Mouse (Mus musculus) intestine, embryonic 15.5 days (tissue): ENCODE results near the gene Tent4a. TPM values are rescaled to one million over a fixed set of nuclear protein-coding genes. Genes with fewer than 3 reads are reported as not detected.

Experiments used
- ATAC-seq: fragments of 200-750 bp; cut with Nextera tagmentation; 2 replicates; pipeline ENCODE4 v1.8.0; 2017; ENCODE audit warnings: moderate TSS enrichment, moderate library complexity
- H3K27ac ChIP-seq: fragments of 300-500 bp; sonication (generic); 2 replicates; pipeline ENCODE4 v1.5.1; 2015; ENCODE audit warnings: mild to moderate bottlenecking, inconsistent platforms
- H3K27me3 ChIP-seq: fragments of 300-500 bp; sonication (generic); replicated peaks from 2 replicates; pipeline ENCODE4 v1.6.1; 2015; ENCODE audit warnings: inconsistent platforms
- H3K36me3 ChIP-seq: fragments of 300-500 bp; sonication (generic); 2 replicates; pipeline ENCODE4 v1.6.1; 2015; ENCODE audit warnings: inconsistent platforms
- H3K4me1 ChIP-seq: fragments of 300-500 bp; sonication (generic); replicated peaks from 2 replicates; pipeline ENCODE4 v1.6.1; 2015; ENCODE audit warnings: inconsistent platforms
- H3K4me2 ChIP-seq: fragments of 300-500 bp; sonication (generic); replicated peaks from 2 replicates; pipeline ENCODE4 v1.6.1; 2015; ENCODE audit warnings: mild to moderate bottlenecking, inconsistent platforms
- H3K4me3 ChIP-seq: fragments of 300-500 bp; sonication (generic); replicated peaks from 2 replicates; pipeline ENCODE4 v1.5.1; 2015; ENCODE audit warnings: inconsistent platforms
- H3K9ac ChIP-seq: fragments of 300-500 bp; sonication (generic); 2 replicates; pipeline ENCODE4 v1.6.1; 2015; ENCODE audit warnings: inconsistent platforms
- H3K9me3 ChIP-seq: fragments of 300-500 bp; sonication (generic); 2 replicates; pipeline ENCODE4 v1.6.1; 2016; ENCODE audit warnings: inconsistent platforms
- WGBS: fragments of 180-500 bp; shearing (Covaris S2); methylation state at CpG from one replicate; pipeline ENCODE4 v1.1.7; 2015; 5-methylcytosine and 5-hydroxymethylcytosine counted together
- polyA plus RNA-seq: library from polyadenylated mRNA; unstranded; fragments of >200 nt; fragmentation: Nextera tagmentation; extraction: Ambion mirVana; gene quantifications from 2 replicates; pipeline ENCODE4 v1.2.1, GENCODE M21; 2015

Tent4a gene
- polyA plus RNA-seq, 1 experiment from 2014 or later = 4.0 TPM

DNA sequence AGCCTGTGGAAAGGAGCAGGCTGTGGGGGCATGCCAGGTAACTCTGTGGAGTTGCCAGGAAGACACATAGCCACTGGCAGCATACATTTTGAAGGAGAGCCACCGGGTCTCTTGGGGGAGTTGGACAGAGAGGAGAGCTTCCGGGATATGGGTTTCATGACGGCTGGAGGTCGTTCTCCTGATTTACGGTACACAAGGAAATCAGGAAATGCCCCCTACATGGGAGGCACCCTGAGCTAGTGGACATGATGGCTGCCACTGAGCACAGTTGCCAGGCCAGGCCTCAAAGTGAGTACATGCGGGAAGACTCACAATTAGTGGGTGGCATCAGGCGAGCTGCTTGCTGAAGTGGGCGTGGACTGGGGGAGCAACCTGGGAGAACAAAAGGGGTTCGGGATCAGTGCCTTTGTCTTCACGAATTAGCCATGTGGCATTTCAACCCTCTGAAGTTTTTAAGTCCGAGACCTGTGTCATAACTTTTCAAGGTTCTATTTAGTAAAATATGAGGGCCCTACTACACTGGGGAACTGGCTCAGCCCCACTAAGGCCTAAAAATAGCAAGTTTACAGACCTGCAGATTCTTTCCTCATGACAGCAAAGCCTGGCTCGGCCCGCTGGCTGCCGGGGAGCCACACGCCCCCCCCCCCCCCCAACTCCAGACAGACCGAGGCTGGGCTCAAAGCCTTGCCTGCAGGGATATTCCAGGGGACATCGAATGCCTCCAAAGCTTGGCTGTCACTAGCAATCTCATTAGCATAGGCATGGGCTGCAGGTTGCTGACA lies 8.3 kb upstream of the Tent4a start:
- Histone ChIP-seq H3K36me3 (no peaks in the 10 kb centered on the region), H3K27me3 (no peaks in the 10 kb centered on the region), H3K4me1 (peaks cover 23% of the 10 kb centered on the region), H3K27ac (peak overlapping the region; percentile 51), H3K4me3 (no peak overlapping the region), H3K4me2 (peak overlapping the region; percentile 45; the same call in 1 of the 2 replicates), H3K9ac (no peak overlapping the region), H3K9me3 (no peaks in the 10 kb centered on the region)
- ATAC-seq = peak; percentile 37
- WGBS = 36% methylated on average over 17 of the region's 17 CpGs

DNA sequence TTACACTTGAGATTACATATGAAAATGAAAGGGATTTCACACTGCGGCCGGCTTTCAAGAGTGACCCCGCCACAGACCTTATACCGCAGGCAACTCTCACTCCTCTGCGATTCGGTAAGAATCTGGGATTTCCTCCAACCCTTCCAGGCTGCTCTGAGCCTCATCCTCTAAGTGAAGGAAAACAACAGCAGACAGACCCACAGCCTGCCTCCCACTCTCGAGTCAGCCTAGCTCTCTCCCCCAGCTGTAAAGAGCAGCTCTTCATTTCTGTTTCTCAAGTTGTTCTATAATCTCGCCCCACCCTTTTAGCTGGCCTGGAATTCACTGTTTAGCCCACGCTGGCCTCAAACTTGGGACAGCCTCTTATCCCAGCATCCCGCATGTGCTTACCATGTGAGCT lies 7.4 kb upstream of the Tent4a start:
- Histone ChIP-seq H3K27ac (peak overlapping the region; percentile 51), H3K4me2 (no peak overlapping the region), H3K4me1 (peaks cover 23% of the 10 kb centered on the region), H3K4me3 (no peak overlapping the region), H3K27me3 (no peaks in the 10 kb centered on the region), H3K9ac (no peak overlapping the region), H3K9me3 (no peaks in the 10 kb centered on the region), H3K36me3 (no peaks in the 10 kb centered on the region)
- peak; percentile 18; the same call in 1 of the 2 replicates for ATAC-seq
- WGBS = 47% methylated on average over 10 of the region's 10 CpGs

DNA sequence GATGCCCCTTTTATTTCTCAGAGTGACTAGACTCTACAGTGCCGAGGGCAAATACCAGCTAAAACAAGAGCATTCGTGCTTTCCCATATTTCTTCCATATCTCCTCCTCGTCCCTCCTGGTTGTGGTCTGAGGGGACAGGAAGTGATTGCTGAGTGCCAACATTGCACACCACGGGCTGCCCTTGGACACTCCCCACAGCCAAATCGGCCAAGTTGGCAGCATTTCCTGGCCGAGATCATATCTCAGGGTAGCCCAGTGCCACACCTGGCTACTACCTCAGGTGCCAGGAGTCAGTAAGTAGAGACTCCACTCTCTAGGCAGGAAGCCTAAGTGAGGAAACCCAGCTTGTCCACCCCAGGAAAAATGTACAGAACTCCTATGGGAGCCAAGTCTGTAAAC lies 6.8 kb upstream of the Tent4a start:
- 72% methylated on average over 6 of the region's 6 CpGs for WGBS
- H3K27me3 ChIP-seq = no peaks in the 10 kb centered on the region
- H3K9ac ChIP-seq = no peak overlapping the region
- no peak overlapping the region for H3K4me3 ChIP-seq
- H3K9me3 ChIP-seq = no peaks in the 10 kb centered on the region
- no peaks in the 10 kb centered on the region for H3K36me3 ChIP-seq
- peaks cover 23% of the 10 kb centered on the region for H3K4me1 ChIP-seq
- no peak overlapping the region for H3K4me2 ChIP-seq
- no peak overlapping the region for H3K27ac ChIP-seq
- no peak for ATAC-seq

DNA sequence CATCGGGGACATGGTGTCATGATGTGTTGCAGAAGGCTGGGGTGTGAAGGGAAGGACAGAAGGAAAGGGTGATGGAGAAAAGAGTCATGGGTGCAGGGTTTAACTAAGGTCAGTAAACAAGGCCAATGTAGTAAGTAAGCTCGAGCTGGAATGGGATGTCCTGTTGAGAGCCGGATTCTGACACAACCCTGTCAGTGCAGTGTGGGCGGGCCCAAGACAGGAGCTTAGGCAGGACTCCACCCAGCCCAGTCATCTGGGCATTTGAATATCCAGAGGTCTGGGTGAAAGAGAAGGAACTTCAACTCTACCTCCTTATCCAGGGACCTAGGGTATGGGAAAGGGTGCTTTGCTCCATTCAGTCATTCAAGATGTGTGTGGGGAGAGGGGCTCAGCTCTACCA lies 3.9 kb upstream of the Tent4a start:
- 32% methylated on average over 4 of the region's 4 CpGs for WGBS
- H3K4me3 ChIP-seq = no peak overlapping the region
- H3K4me1 ChIP-seq = peaks cover 20% of the 10 kb centered on the region
- H3K4me2 ChIP-seq = no peak overlapping the region
- H3K36me3 ChIP-seq = no peaks in the 10 kb centered on the region
- H3K9ac ChIP-seq = no peak overlapping the region
- H3K27ac ChIP-seq = no peak overlapping the region
- ATAC-seq = no peak
- H3K27me3 ChIP-seq = no peaks in the 10 kb centered on the region
- no peaks in the 10 kb centered on the region for H3K9me3 ChIP-seq

DNA sequence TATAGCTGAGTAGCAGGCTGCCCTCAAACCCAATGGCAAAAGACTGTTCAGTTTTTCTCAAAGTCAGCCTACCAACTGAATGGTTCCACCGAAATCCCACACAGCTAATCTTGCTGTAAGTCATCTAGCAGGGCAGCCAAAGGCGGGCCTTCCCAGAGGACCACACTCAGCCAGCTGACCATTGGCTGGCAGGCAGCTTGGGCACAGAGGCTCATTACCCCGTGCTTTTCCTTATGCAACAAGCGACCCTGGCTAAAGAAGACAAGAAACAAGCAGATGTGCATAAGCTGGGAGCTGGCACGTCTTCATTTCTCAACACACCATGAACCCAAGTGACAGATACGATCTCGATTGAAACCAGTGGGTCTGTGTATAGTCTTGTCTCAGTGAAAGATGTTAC lies 2.9 kb upstream of the Tent4a start:
- Histone ChIP-seq H3K36me3 (no peaks in the 10 kb centered on the region), H3K4me2 (no peak overlapping the region), H3K4me1 (peaks cover 17% of the 10 kb centered on the region), H3K9ac (no peak overlapping the region), H3K4me3 (no peak overlapping the region), H3K9me3 (no peaks in the 10 kb centered on the region), H3K27ac (no peak overlapping the region), H3K27me3 (no peaks in the 10 kb centered on the region)
- ATAC-seq = no peak
- whole genome bisulfite sequencing = 78% methylated on average over 7 of the region's 7 CpGs

DNA sequence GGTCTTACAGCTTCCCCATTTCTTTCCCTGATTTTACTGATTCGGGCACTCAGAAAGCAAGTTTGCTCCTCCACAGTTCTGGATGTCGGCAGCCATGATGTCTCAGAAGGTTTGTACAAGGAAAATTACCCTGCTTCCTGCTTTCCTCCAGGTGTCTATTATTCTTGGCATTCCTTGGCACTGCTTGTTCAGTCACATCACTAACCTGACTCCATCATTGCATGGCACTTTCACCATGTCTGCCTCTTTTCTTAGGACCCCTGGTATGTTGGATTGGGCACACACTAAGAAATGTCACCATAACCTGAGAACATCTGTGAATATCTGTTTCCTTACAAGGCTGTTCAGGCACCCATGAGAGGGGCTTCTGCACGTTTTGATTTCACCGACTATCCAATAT lies 1.6 kb upstream of the Tent4a start:
- 69% methylated on average over 4 of the region's 4 CpGs for WGBS
- Histone ChIP-seq H3K27ac (no peak overlapping the region), H3K4me3 (no peak overlapping the region), H3K9me3 (no peaks in the 10 kb centered on the region), H3K36me3 (no peaks in the 10 kb centered on the region), H3K9ac (no peak overlapping the region), H3K4me1 (peaks cover 20% of the 10 kb centered on the region), H3K4me2 (peak overlapping the region; percentile 93), H3K27me3 (no peaks in the 10 kb centered on the region)
- no peak for ATAC-seq

DNA sequence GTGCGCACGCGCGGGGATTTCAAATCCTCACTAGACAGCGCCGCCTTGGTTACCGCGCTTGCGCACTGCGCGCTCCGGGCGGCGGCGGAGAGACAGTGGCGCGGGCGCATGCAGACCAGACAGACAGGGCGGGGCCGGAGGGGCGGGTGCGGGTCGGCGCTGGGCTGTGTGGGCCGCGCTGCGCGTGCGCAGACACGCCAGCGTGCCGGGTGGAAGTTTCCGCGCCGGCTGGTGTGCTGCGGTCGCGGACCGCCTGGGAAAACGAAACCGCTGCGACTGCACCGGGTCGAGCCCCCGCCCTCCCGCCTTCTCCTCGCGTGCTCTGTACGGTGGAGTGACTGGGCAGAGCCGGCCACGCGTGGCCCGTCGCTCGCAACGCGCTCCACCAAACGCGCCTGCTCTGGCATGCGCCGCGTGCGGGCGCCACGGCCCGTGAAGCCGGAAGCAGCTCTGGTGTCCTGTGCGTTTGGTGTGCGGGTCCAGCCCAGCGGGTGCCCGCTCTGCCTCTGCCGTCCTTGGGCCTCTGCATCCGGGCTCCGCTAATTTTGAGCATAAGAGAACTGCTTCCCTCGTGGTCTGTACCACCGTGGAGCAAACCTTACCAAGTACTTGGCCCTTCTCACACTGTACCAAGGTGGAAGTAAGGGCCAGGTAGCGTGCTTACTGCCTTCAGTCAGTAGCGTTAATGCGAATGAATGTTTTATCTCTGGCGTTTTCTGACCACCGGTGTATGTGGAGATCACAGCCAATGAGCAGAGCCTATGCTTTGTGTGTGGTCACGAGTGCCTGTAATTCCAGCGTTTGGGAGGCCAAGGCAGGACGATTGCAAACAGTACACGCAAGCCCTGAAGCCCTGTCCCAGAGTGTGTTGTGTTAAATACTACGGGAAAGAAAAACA lies 486 bp upstream of the Tent4a start:
- peak overlapping the region; percentile 82 for H3K9ac ChIP-seq

DNA sequence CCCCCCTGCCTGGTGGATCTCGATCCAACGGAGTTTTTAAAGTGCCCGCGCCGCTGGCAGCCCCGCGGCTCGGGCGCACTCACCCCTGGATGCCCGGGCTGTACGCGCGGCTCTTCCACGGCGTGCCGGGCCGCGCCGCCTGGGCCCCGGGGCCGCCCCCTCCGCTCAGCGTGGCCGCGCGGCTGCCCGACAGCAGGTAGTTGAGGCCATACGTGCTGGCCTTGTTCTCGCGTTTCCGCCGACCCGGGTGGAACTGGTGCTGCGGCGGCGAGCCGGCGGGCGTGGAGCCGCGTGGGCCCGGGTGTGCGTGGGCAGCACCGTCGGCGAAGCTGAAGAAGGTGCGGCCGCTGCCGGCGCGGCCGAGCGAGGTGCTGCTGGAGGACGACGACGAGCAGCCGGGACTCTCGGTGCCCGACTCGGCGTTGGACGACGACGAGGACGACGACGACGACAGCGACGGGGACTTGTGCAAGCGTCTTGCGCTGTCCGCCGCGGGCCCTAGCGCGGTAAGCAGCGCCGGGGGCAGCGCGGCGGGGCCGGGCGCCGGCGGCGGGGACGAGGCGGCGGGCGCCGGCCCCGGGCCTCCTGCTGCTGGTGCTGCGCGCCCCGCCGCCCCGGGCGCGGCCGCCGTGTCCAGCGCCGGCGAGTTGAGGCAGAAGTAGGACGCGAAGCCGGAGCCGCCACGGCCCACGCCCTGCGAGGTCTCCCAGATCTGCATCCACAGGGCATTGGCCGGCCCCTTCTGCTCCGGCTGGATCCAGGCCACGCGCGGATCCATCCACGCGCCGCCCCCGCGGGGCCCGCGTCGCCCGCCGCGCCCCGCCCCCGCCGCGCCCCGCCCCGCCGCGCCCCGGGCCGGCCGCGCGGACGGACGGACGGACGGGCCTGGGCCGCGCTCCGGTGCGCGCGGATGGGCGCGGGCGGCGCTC lies 748 bp downstream of the Tent4a start, which contains the start of gene Nsun2:
Gene Nsun2, plus strand, starts transcription at position 342 of the 929 bp plus-strand sequence.
- Histone ChIP-seq H3K9ac (peak within 1 kb of the TSS; percentile 75), H3K27ac (peak within 1 kb of the TSS; percentile 92), H3K9me3 (no peaks in the 10 kb centered on the region), H3K36me3 (0 out of 2 replicates have a peak, but pooled peaks cover 5% of the 10 kb centered on the region), H3K4me2 (peak within 1 kb of the TSS; percentile 83), H3K27me3 (no peaks in the 10 kb centered on the region), H3K4me3 (peak within 1 kb of the TSS; percentile 75), H3K4me1 (peaks cover 31% of the 10 kb centered on the region)
- ATAC-seq = peak; percentile 58
- WGBS = under 1% methylated on average over 102 of the region's 155 CpGs

More for the DNA sequence above, 486 bp upstream of the Tent4a start:
- Histone ChIP-seq H3K9me3 (no peaks in the 10 kb centered on the region), H3K4me3 (peak overlapping the region; percentile 75), H3K27me3 (no peaks in the 10 kb centered on the region), H3K4me2 (peak overlapping the region; percentile 93), H3K27ac (peak overlapping the region; percentile 95), H3K4me1 (peaks cover 29% of the 10 kb centered on the region), H3K36me3 (0 out of 2 replicates have a peak, but pooled peaks cover 4% of the 10 kb centered on the region)
- WGBS = under 1% methylated on average over 86 of the region's 86 CpGs
- peak; percentile 94 for ATAC-seq

DNA sequence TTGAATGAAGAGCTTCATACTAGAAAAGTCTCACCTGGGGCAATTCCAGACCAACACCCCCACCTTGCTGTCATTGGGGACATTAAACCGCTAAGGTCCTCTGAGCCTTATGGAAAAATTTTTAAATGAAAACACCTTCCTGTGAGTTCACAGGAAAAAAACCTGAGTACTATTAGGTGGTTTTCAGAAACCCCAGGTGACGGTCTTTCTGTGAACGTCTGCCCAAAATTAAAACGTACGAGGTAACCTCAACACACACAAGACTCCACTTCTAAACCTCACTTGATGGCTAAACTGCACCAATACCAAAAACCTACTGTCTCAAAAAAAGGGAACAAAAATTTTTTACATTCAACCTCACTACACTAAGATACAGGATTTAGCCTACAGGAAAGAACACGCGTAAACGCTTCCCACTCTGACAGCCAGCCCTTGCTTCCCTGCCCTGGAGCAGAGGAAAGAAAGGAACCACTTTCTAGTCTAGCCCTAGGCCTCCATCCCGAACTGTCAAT lies 1.5 kb downstream of the Tent4a start:
- Histone ChIP-seq H3K4me3 (peak overlapping the region; percentile 75), H3K9ac (peak overlapping the region; percentile 75), H3K9me3 (no peaks in the 10 kb centered on the region), H3K36me3 (0 out of 2 replicates have a peak, but pooled peaks cover 5% of the 10 kb centered on the region), H3K4me1 (peaks cover 36% of the 10 kb centered on the region), H3K27ac (peak overlapping the region; percentile 92; the same call in 1 of the 2 replicates), H3K4me2 (peak overlapping the region; percentile 83), H3K27me3 (no peaks in the 10 kb centered on the region)
- WGBS = 3% methylated on average over 9 of the region's 9 CpGs
- no peak for ATAC-seq

DNA sequence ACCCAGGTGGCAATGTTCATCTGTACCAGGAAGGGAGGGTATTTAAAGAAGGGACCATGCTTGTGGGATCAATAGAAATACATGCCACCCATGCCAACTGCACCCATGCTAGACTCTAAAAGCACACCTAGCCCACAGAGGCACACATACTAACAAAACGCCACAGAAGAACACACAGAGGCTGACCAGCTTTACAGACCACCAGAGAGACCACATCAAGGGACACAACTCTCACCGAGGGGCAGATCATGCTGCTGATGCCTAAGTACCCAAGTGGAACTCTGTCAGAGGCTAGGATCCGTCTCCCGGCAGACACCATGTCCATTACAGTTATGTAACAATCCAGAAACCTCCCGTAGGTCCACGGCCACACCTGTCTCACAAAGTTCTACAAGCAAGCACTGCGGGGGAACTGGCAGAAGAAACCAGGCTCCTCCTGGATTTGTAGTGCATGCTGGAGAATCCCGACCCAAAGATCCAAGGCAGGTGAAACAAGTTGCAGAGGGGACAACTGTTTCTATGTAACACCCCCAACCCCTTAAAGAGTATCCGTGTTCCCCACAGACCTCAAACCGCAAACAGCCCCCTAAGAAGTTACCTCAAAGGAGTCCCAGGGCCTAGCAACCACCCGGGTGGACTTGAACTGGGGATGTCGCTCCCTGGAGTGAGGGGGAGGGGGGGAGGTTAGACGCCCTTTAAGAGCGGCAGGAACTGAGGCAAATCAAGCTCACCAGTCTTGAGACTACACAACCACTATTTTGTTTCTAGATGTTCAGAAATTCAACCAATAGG lies 2.1 kb downstream of the Tent4a start:
- peaks cover 39% of the 10 kb centered on the region for H3K4me1 ChIP-seq

DNA sequence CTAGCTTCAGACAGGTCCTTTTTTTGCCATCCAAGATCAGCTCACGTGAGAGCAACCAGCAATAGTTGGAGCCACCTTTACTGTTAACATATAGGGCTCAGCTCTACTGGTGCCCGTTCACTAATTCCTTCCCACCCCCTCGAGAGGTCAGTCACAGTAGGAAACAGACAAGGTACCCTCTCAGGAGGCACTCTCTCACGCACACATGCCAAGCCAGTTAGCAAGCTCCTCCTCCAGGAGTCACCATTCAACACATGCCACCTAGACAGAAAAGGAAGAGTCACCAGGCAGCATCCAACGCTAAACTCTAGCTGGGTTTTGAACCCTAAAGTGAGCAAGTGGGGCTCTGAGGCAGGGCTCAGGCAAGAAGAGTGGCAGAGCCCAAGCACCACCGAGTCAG lies 3.0 kb downstream of the Tent4a start:
- H3K4me2 ChIP-seq = peak overlapping the region; percentile 83
- ATAC-seq = no peak
- H3K9ac ChIP-seq = peak overlapping the region; percentile 28; the same call in 1 of the 2 replicates
- H3K27ac ChIP-seq = no peak overlapping the region
- peak overlapping the region; percentile 75 for H3K4me3 ChIP-seq
- H3K4me1 ChIP-seq = peaks cover 45% of the 10 kb centered on the region
- no peaks in the 10 kb centered on the region for H3K9me3 ChIP-seq
- 0 out of 2 replicates have a peak, but pooled peaks cover 5% of the 10 kb centered on the region for H3K36me3 ChIP-seq
- H3K27me3 ChIP-seq = no peaks in the 10 kb centered on the region
- WGBS = 51% methylated on average over 6 of the region's 6 CpGs

More for the DNA sequence above, 2.1 kb downstream of the Tent4a start:
- Histone ChIP-seq H3K27ac (no peak overlapping the region), H3K4me2 (peak overlapping the region; percentile 83), H3K9me3 (no peaks in the 10 kb centered on the region), H3K27me3 (no peaks in the 10 kb centered on the region), H3K9ac (peak overlapping the region; percentile 75), H3K36me3 (0 out of 2 replicates have a peak, but pooled peaks cover 5% of the 10 kb centered on the region), H3K4me3 (peak overlapping the region; percentile 75)
- no peak for ATAC-seq
- 20% methylated on average over 14 of the region's 14 CpGs for WGBS
